Mouse (Mus musculus) spleen, adult 12 weeks (tissue): Measurements from ENCODE around the gene Phkg2.
"Not testable (repeated sequence)": the region's sequence is repeated elsewhere in the genome, so short reads cannot be mapped to it uniquely, and the experiment has no call there.

Source experiments
- DNase-seq: peaks from one replicate; pipeline ENCODE4 v3.0.0; 2022; ENCODE audit warnings: low spot score

The Phkg2 gene

GRCm38 (mm10) chr7:127602903-127603302, 29.8 kb downstream of the Phkg2 start:
- no peak for DNase-seq

GRCm38 (mm10) chr7:127604256-127604655, 31.1 kb downstream of the Phkg2 start:
- DNase-seq = no peak

GRCm38 (mm10) chr7:127607150-127607549, 34.0 kb downstream of the Phkg2 start:
- no peak for DNase-seq

- DNase-seq = no peak
These were observed 37.9 kb downstream of the Phkg2 start for GRCm38 (mm10) chr7:127611011-127611410.

GRCm38 (mm10) chr7:127611561-127611960, 38.4 kb downstream of the Phkg2 start:
- DNase-seq = no peak

DNA sequence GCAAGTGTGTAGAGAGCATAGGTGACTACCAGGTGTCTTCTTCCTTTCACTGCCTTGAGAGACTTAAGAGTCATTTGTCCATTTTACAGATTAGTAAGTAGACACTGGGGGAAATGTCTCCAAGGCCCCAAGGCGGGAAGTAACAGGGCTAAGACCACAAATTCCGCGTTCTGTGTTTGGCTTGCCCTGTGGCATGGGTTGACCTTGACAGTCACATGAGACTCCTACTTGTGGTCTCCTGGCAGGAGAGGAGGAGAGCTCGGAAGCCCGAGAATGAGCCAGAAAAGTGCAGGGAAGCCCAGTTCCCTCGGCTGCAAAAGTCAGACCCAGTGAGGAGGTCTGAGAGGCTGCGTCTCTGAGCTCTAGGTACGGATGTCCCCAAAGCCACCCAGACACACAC, 40.4 kb downstream of the Phkg2 start:
- DNase-seq = no peak

GRCm38 (mm10) chr7:127614091-127614490, 41.0 kb downstream of the Phkg2 start:
- DNase-seq = no peak

GRCm38 (mm10) chr7:127614511-127614890, 41.4 kb downstream of the Phkg2 start:
- DNase-seq = peak; percentile 15

- no peak for DNase-seq
These were observed 42.0 kb downstream of the Phkg2 start, which contains the start of gene Zfp629 for GRCm38 (mm10) chr7:127614891-127615843. Gene Zfp629 (minus strand): TSS chr7:127615797.

DNA sequence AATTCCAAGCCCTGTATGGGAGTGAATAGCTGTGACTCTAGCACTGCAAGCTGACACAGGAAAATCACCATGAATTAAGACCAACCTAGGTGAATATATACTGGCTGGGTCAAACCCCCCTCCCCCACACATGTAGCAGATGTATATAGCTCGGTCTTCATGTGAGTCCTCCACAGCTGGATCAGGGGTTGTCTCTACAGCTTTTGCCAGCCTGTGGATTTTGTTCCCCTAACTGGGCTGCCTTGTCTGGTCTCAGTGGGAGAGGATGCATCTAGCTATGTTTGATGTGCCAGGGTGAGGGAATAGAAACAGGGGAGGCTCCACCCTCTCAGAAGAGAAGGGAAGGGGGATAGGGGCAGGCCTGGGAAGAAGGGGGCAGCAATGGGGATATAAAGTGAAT, 43.2 kb downstream of the Phkg2 start:
- DNase-seq = no peak

GRCm38 (mm10) chr7:127616881-127617280, 43.7 kb downstream of the Phkg2 start:
- DNase-seq = no peak

DNA sequence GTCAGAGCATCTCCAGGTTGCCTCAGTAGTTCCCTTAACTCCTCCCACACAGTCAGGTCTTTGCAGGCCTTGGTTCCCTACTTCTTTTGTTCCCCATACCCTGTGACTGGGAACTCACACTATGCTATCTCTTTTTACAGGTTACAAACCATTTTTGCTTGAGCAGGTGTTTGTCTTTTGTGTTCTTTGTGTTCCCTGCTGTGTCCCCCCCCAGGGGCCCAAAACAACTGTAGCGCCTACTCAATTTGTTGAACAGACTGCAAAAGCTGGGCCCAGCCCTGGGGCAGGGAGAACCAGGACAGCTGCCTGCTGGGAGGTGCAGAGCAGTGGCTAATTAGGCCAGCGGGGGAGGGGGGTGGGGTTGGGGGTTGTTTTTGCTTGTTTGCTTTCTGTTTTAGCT, 44.8 kb downstream of the Phkg2 start:
- DNase-seq = no peak

DNA sequence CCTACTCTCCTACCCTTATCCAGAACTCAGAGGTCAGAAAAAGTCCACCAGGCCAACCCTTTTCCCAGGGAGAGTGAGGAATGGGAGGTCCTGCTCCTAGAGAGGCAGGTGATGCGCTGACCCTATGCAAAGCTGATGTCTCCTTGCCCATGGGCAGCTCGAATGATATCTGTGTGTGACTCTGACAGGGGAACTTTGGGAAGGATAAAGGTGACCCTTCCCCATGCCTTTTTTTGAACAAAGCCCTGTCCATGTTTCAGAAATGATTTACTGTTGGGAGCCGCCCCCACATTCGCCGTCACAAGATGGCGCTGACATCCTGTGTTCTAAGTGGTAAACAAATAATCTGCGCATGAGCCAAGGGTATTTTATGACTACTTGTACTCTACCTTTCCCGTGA, 45.3 kb downstream of the Phkg2 start:
- not testable (repeated sequence) for DNase-seq

GRCm38 (mm10) chr7:127626039-127626438, 52.9 kb downstream of the Phkg2 start:
- no peak for DNase-seq

DNA sequence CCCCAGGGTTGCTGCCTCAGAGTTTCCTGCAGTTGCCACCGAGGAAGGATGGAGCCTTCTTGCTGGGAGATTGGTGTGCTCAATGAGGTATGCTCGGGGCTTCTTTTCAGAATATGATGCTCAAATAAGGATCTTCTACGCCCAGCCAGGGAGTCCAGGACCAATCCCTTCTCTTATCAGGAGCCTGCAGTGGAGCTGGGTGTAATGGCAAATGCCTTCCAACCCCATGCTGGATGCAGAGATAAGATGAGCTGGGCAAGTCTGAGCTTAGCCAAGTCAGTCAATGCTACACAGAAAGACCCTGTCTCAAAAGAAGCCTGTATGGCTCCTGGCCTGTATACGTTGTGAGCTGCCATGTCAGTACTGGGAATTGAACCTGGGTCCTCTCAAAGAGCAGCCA, 53.3 kb downstream of the Phkg2 start:
- peak; percentile 42 for DNase-seq

DNA sequence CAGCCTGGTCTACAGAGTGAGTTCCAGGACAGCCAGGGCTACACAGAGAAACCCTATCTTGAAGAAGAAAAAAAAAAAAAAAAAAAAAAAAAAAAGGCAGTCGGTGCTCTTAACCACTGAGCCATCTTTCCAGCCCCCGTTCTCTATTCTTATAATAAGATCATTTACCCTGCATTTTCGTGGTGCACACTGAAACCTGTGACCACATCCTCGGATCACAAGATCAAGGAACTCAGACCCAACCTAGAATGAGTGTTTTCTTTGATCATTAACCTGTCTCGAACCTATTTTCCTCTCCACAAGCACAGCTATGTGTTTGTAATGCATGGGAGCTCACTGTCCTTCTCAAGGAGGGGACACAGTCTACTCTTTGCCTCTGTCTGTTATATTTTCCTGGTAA, 55.5 kb downstream of the Phkg2 start:
- no peak for DNase-seq

GRCm38 (mm10) chr7:127631416-127631815, 58.3 kb downstream of the Phkg2 start:
- DNase-seq = no peak
